Mouse (Mus musculus) adrenal gland, postnatal 25 days (tissue): Measurements from ENCODE around the gene Clec2i. TPM values are rescaled to one million over a fixed set of nuclear protein-coding genes. Genes with fewer than 3 reads are reported as not detected.
"Not testable (repeated sequence)": the region's sequence is repeated elsewhere in the genome, so short reads cannot be mapped to it uniquely, and the experiment has no call there.

Experiments used
- DNase-seq: peaks from one replicate; pipeline ENCODE4 v3.0.0; 2021; ENCODE audit warnings: mixed read lengths
- total RNA-seq: library from RNA; stranded (reverse); gene quantifications from 2 replicates; pipeline ENCODE4 v1.2.3, GENCODE M21; 2021

Gene Clec2i
- total RNA-seq, 1 experiment from 2014 or later = not detected

DNA sequence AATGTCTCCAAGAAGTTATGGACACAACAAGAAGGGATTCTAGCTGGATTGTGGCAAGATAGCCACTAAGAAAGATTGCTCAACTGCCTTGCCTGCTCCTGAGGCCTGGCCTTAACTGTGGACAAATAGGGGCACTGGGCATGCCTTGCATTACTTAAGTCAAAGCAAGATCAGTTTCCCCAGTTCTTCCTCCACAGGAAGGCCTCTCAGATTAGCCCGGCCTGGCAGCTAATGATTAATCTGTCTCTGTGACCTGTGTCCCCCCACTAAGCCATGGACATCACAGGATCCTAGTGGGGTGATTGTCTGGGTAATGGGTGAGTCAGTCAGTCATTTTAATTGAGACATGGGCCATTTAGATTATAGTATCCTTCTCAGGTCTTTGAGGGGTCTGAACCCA is 31.9 kb upstream of the Clec2i start:
- DNase-seq = no peak

- DNase-seq = peak; percentile 60
These were observed 31.1 kb upstream of the Clec2i start for GRCm38 (mm10) chr6:128856250-128856649.

DNA sequence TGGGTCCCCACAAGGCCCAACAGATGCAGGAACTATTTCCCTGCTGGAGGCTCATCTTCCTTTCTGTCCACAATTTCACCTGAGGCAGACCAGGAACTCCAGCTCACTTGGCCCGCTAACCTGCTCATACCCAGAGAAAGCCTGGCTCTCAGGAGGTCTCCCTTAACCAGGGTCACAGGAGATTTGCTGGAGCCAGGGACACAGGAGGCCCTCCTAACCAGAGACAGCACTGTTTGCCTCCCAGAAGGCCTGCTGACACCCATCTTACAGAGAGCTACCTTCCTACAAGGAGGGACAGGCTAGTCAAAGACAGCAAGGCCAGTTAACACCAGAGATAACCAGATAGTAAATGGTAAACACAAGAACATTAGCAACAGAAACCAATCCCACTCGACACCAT is 29.4 kb upstream of the Clec2i start:
- DNase-seq = no peak

DNA sequence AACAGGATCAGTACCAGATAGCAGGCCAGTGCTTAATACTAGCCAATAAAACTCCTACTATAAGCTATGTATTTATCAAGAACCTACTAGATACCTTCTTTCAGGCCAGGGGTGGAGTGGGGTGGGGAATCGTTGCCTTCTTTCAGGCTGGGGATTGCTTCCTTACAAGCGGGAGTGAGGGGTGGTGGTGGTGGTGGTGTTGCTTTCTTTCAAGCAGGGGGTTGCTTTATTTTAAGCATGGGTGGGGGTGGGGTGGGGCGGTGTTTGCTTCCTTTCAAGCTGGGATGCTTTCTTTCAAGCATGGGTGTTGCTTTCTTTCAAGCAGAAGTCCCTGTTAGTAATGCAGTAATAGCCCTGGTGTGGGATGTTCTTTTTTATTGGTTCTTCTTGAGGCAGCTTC is 18.5 kb upstream of the Clec2i start:
- no peak for DNase-seq

- DNase-seq = no peak
These were observed 15.3 kb upstream of the Clec2i start for GRCm38 (mm10) chr6:128871910-128872610.

GRCm38 (mm10) chr6:128888834-128889233 is 1.4 kb downstream of the Clec2i start:
- DNase-seq = no peak

- no peak for DNase-seq
These were observed 3.6 kb downstream of the Clec2i start, which contains the start of gene BC035044 for GRCm38 (mm10) chr6:128890948-128891355. BC035044 (minus strand) TSS chr6:128891126.

DNA sequence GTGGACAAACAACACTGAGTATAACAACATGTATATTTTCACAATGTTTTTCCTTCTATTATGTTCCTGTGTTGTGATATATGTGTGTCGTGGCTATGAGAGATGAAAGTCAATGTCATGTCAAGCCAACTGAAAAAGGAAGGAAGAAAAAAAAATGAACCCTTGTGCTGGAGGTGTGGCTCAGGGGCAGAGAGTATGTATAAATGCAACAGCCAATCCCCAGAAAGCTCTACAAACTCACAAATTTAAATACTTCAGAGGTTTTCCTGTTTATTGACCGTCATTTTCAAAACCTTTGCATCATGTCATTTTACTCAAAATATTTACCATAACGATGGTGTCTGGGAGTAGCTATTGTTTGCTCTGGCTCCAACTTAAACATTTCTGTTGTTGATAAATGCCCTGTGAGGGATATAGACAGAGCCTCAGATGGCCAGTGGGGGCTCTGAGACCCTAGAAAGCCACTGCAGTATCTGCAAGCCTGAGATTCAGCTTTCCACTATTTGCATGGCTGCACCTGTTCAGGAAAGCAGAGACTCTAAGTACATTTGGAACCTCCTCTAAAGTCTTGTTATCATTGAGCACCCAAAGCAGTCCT is 8.1 kb downstream of the Clec2i start:
- no peak for DNase-seq

DNA sequence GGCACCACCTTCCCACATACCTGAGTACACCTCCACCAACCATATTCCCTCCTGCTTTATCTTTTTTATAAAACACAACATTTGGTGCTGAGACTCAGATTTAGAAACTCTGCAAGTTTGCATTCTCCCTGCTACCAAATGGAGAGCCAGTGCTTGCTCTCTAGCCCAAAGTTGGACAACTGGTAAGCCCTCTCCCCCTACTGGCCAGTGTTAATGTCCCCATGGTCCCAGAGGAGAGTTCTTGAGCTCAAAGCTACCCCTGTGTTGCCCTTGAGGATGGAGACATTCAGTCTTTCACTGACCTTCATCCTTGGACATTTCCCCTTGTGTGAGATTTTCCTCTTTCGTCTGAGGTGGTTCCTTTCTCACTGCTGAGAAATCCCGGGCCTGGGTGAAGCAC is 12.7 kb downstream of the Clec2i start:
- DNase-seq = no peak

DNA sequence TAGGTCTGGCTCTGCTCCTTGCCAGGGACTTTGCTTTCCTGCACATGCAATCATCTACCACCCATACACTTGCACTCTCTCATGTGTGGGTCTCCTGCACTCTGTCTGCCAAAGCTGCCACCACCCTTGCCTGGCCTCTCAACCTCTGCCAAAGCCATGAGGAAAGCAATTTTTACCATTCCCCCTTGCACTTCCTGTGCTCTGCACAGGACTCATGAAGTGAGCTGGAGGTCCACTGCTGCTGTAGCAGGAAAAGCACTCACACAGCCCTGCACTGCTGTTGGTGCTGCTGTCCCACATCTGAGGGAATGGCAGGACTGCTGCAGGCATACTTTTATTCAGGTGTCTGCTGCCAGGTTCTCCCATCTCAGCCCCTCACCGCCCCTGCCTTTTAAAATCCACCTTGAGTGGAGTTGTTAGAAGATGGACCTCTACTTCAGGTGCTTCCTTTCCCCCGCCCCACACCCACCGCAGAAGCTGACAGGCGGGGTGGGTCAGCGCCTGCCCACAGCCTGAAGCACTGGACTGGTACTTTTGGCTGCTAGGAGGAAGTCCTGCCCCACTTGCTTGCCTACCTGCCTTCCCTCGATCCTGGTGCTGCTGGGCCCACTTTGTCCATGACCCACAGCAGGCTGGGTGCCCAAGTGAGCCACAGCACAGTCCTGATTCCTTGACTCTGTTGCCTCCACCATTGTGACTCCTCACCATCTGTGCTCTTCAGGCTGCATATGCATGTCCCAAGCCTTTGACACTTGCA is 13.6 kb downstream of the Clec2i start:
- DNase-seq = not testable (repeated sequence)

- DNase-seq = no peak
These were observed 26.3 kb downstream of the Clec2i start for GRCm38 (mm10) chr6:128913598-128914254.

DNA sequence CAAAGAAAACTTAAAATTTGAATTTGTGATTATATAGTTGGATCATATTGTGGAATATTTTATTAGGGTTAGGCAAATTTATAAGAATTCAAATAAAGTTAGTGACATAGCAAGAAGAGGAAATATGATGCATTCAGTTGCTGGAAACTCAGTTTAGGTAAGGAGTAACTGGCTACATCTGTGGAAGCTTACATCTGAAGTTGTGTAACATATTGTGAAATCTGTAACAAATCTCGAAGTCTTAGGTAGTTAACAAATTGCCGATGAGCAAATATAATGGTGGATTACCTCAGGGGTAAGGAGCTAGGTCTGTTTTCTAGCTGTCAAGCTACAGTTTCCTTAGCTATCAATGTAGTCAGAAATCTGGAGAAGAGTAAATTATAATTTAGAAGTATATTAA is 29.9 kb downstream of the Clec2i start:
- DNase-seq = no peak

- DNase-seq = no peak
These were observed 45.7 kb downstream of the Clec2i start for GRCm38 (mm10) chr6:128933050-128933449.

DNA sequence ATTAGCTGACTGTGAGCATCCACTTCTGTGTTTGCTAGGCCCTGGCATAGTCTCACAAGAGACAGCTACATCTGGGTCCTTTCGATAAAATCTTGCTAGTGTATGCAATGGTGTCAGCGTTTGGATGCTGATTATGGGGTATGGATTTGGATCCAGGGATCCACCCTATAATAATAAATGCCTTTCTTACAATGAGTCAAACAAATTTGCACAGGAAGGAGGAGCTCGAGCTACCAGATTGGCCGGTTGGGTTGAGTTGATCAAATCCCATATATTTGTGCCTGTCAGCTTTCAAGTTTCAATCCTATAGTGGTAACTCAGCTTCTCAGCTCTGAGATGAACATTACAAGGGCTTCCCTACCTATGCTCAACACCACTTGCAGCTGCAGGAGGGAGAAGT is 46.7 kb downstream of the Clec2i start, which contains the start of gene Clec2g:
TSS of gene Clec2g (plus strand) at position 301 of the 400 bp plus-strand sequence.
- DNase-seq = not testable (repeated sequence)

DNA sequence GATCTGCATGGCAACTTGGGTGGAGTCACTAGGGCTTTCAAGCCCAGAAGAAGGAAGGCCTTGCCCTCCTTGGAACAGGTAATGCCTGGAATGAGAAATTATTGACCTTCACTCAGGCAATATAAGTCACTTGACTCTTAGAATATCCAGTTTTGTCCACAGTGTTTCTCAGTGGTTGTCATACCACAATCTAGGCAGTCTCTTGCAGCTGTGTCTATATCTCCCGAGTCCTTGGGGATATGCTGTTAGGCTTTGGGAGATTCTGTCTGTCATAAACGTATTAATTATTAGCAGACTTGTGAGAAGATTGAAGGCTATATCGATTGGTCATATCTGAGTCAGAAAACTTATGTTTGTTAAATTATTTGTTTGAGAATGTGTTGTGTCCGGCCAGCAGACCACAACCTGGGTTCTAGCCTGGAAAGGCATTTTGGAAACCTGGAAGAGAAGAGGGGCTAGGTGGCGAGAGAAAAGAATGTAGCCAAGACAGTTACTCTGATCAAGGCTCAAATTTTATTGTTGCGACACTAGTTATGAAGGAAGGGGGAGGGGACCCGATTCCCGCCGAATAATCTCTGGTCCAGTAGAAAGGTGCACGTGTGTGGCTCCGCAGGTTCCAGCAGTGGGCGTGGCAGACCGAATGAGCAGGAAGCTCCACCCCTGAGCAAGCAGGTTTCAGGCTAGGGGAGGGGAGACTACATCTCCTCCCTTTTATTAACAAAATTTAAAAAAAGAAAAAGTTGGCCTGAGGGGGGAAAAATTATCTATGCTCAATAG is 48.7 kb downstream of the Clec2i start:
- not testable (repeated sequence) for DNase-seq

GRCm38 (mm10) chr6:128941646-128942421 is 54.4 kb downstream of the Clec2i start:
- no peak for DNase-seq

GRCm38 (mm10) chr6:128945564-128945963 is 58.2 kb downstream of the Clec2i start:
- DNase-seq = no peak
